Mouse (Mus musculus) MEL (cell line): ENCODE results near the gene Fbxl16. TPM values are rescaled to one million over a fixed set of nuclear protein-coding genes. Genes with fewer than 3 reads are reported as not detected.

Source experiments
- DNase-seq: peaks from one replicate; pipeline ENCODE4 v3.0.0; 2011; ENCODE audit warnings: low read depth, low spot score
- H3K27ac ChIP-seq: 2 replicates; pipeline ENCODE4 v1.5.1; 2012; ENCODE audit warnings: low read depth, mild to moderate bottlenecking, control low read depth, low read length, moderate library complexity; ENCODE audit not compliant: control insufficient read depth
- H3K27me3 ChIP-seq, 2 experiments: fragments of 150-350 bp in 1 of 2; sonication (generic) in 1 of 2; 2 replicates each; pipeline ENCODE4 v1.6.1; 2012; ENCODE audit warnings: low read length in 2 of 2, mild to moderate bottlenecking in 2 of 2, improper control_type of control experiment in 1 of 2, moderate library complexity in 1 of 2; ENCODE audit not compliant: insufficient read depth in 2 of 2, control insufficient read depth in 1 of 2
- H3K36me3 ChIP-seq, 2 experiments: 2 replicates each; pipeline ENCODE4 v1.6.1; 2012 to 2014; ENCODE audit warnings: low read length in 2 of 2, improper control_type of control experiment in 1 of 2, inconsistent platforms in 1 of 2, mild to moderate bottlenecking in 1 of 2; ENCODE audit not compliant: insufficient read depth in 2 of 2, control insufficient read depth in 1 of 2
- H3K4me1 ChIP-seq, 2 experiments: fragments of 150-350 bp in 1 of 2; sonication (generic) in 1 of 2; 2 replicates each; pipeline ENCODE4 v1.6.1; 2012; ENCODE audit warnings: low read length in 2 of 2, improper control_type of control experiment in 1 of 2, mild to moderate bottlenecking in 1 of 2; ENCODE audit not compliant: insufficient read depth in 2 of 2, control insufficient read depth in 1 of 2
- H3K4me3 ChIP-seq, 2 experiments: fragments of 150-350 bp in 1 of 2; sonication (generic) in 1 of 2; 2 replicates each; pipeline ENCODE4 v1.5.1; 2012; ENCODE audit warnings: low read depth in 2 of 2, low read length in 2 of 2, mild to moderate bottlenecking in 2 of 2, moderate library complexity in 2 of 2, control low read depth in 1 of 2, improper control_type of control experiment in 1 of 2; ENCODE audit not compliant: control insufficient read depth in 1 of 2, insufficient read depth in 1 of 2
- H3K79me2 ChIP-seq: 2 replicates; pipeline ENCODE4 v1.6.1; 2012; ENCODE audit warnings: mild to moderate bottlenecking, low read length, moderate library complexity; ENCODE audit not compliant: control insufficient read depth, poor library complexity, insufficient read depth
- H3K9ac ChIP-seq: 2 replicates; pipeline ENCODE4 v1.6.1; 2012; ENCODE audit warnings: low read depth, mild to moderate bottlenecking, control low read depth, low read length, moderate library complexity; ENCODE audit not compliant: control insufficient read depth, poor library complexity, severe bottlenecking
- H3K9me3 ChIP-seq: fragments of 150-350 bp; sonication (generic); replicated peaks from 2 replicates; pipeline ENCODE4 v1.6.1; 2012; ENCODE audit warnings: mild to moderate bottlenecking, low read length, improper control_type of control experiment, moderate library complexity; ENCODE audit not compliant: insufficient read depth
- BHLHE40 ChIP-seq: IDR thresholded peaks from 2 replicates; pipeline ENCODE4 v1.6.1; 2012; ENCODE audit warnings: low read depth, mild to moderate bottlenecking, inconsistent platforms, low read length, improper control_type of control experiment, borderline replicate concordance
- CHD1 ChIP-seq: IDR thresholded peaks from 2 replicates; pipeline ENCODE4 v1.6.1; 2012; ENCODE audit warnings: low read depth, mild to moderate bottlenecking, inconsistent platforms, low read length, improper control_type of control experiment
- CTCF ChIP-seq, 3 experiments: IDR thresholded peaks in 2 of 3; conservative IDR thresholded peaks in 1 of 3; 2 replicates each; pipeline ENCODE4 v1.5.1; 2011 to 2012; ENCODE audit warnings: low read length in 3 of 3, low read depth in 2 of 3, mild to moderate bottlenecking in 2 of 3, improper control_type of control experiment in 1 of 3, inconsistent platforms in 1 of 3, mixed read lengths in 1 of 3, moderate library complexity in 1 of 3; ENCODE audit not compliant: control insufficient read depth in 1 of 3, insufficient read depth in 1 of 3, poor library complexity in 1 of 3, severe bottlenecking in 1 of 3
- ELF1 ChIP-seq: IDR thresholded peaks from 2 replicates; pipeline ENCODE4 v1.6.1; 2014; ENCODE audit warnings: low read depth, mild to moderate bottlenecking, inconsistent platforms, low read length, improper control_type of control experiment, moderate library complexity
- EP300 ChIP-seq, 2 experiments: IDR thresholded peaks; 2 replicates each; pipeline ENCODE4 v1.6.1; 2011; ENCODE audit warnings: improper control_type of control experiment in 2 of 2, low read length in 2 of 2, low read depth in 1 of 2, mild to moderate bottlenecking in 1 of 2
- ETS1 ChIP-seq: IDR thresholded peaks from 2 replicates; pipeline ENCODE4 v1.6.1; 2012; ENCODE audit warnings: low read depth, mild to moderate bottlenecking, inconsistent platforms, low read length, improper control_type of control experiment, moderate library complexity
- GABPA ChIP-seq: IDR thresholded peaks from 2 replicates; pipeline ENCODE4 v1.6.1; 2012; ENCODE audit warnings: low read depth, mild to moderate bottlenecking, inconsistent platforms, low read length, improper control_type of control experiment, moderate library complexity
- HCFC1 ChIP-seq: IDR thresholded peaks from 2 replicates; pipeline ENCODE4 v1.6.1; 2012; ENCODE audit warnings: low read depth, mild to moderate bottlenecking, inconsistent platforms, low read length, improper control_type of control experiment, moderate library complexity
- JUND ChIP-seq: IDR thresholded peaks from 2 replicates; pipeline ENCODE4 v1.6.1; 2011; ENCODE audit warnings: low read depth, mild to moderate bottlenecking, improper control_type of control experiment, low read length
- KAT2A ChIP-seq: conservative IDR thresholded peaks from 2 replicates; pipeline ENCODE4 v1.6.1; 2012; ENCODE audit warnings: low read depth, low read length, improper control_type of control experiment, inconsistent platforms
- MAFK ChIP-seq: IDR thresholded peaks from 2 replicates; pipeline ENCODE4 v1.6.1; 2011; ENCODE audit warnings: low read depth, mild to moderate bottlenecking, low read length, improper control_type of control experiment, borderline replicate concordance
- MAX ChIP-seq: IDR thresholded peaks from 2 replicates; pipeline ENCODE4 v1.6.1; 2011; ENCODE audit warnings: low read length, improper control_type of control experiment
- MAZ ChIP-seq: IDR thresholded peaks from 2 replicates; pipeline ENCODE4 v1.6.1; 2012; ENCODE audit warnings: low read depth, mild to moderate bottlenecking, inconsistent platforms, low read length, improper control_type of control experiment
- NELFE ChIP-seq: IDR thresholded peaks from 2 replicates; pipeline ENCODE4 v1.6.1; 2011; ENCODE audit warnings: low read depth, low read length, improper control_type of control experiment
- NRF1 ChIP-seq: IDR thresholded peaks from 2 replicates; pipeline ENCODE4 v1.6.1; 2014; ENCODE audit warnings: low read depth, mild to moderate bottlenecking, inconsistent platforms, low read length, improper control_type of control experiment, moderate library complexity; ENCODE audit not compliant: poor library complexity, insufficient read depth, severe bottlenecking
- POLR2A ChIP-seq, 2 experiments: IDR thresholded peaks; 2 replicates each; pipeline ENCODE4 v1.6.1; 2011 to 2012; ENCODE audit warnings: low read length in 2 of 2, mild to moderate bottlenecking in 2 of 2, control low read depth in 1 of 2, improper control_type of control experiment in 1 of 2, low read depth in 1 of 2, moderate library complexity in 1 of 2; ENCODE audit not compliant: control insufficient read depth in 1 of 2, insufficient read depth in 1 of 2, poor library complexity in 1 of 2
- POLR2AphosphoS5 ChIP-seq: IDR thresholded peaks from 2 replicates; pipeline ENCODE4 v1.6.1; 2012; ENCODE audit warnings: low read depth, borderline replicate concordance, mild to moderate bottlenecking, inconsistent platforms, low read length, moderate library complexity, mixed read lengths
- RAD21 ChIP-seq: IDR thresholded peaks from 2 replicates; pipeline ENCODE4 v1.6.1; 2011; ENCODE audit warnings: mild to moderate bottlenecking, low read depth, low read length, improper control_type of control experiment
- RCOR1 ChIP-seq: IDR thresholded peaks from 2 replicates; pipeline ENCODE4 v1.6.1; 2012; ENCODE audit warnings: low read depth, mild to moderate bottlenecking, inconsistent platforms, low read length, improper control_type of control experiment
- SIN3A ChIP-seq: IDR thresholded peaks from 2 replicates; pipeline ENCODE4 v1.6.1; 2012; ENCODE audit warnings: low read length, improper control_type of control experiment, inconsistent platforms
- SMC3 ChIP-seq: IDR thresholded peaks from 2 replicates; pipeline ENCODE4 v1.6.1; 2011; ENCODE audit warnings: low read depth, low read length, improper control_type of control experiment
- TBP ChIP-seq: IDR thresholded peaks from 2 replicates; pipeline ENCODE4 v1.8.0; 2011; ENCODE audit warnings: low read depth, low read length, improper control_type of control experiment
- TCF12 ChIP-seq: IDR thresholded peaks from 2 replicates; pipeline ENCODE4 v1.6.1; 2014; ENCODE audit warnings: low read depth, mild to moderate bottlenecking, inconsistent platforms, low read length, improper control_type of control experiment, moderate library complexity
- UBTF ChIP-seq: IDR thresholded peaks from 2 replicates; pipeline ENCODE4 v1.6.1; 2012; ENCODE audit warnings: low read depth, mild to moderate bottlenecking, inconsistent platforms, low read length, improper control_type of control experiment, moderate library complexity, borderline replicate concordance; ENCODE audit not compliant: insufficient read depth
- USF2 ChIP-seq, 2 experiments: IDR thresholded peaks; 2 replicates each; pipeline ENCODE4 v1.6.1; 2011 to 2012; ENCODE audit warnings: improper control_type of control experiment in 2 of 2, low read length in 2 of 2, borderline replicate concordance in 1 of 2, inconsistent platforms in 1 of 2, low read depth in 1 of 2, mild to moderate bottlenecking in 1 of 2; ENCODE audit not compliant: insufficient read depth in 1 of 2
- ZC3H11A ChIP-seq: IDR thresholded peaks from 2 replicates; pipeline ENCODE4 v1.6.1; 2012; ENCODE audit warnings: low read depth, mild to moderate bottlenecking, inconsistent platforms, low read length, improper control_type of control experiment
- ZKSCAN1 ChIP-seq: IDR thresholded peaks from 2 replicates; pipeline ENCODE4 v1.6.1; 2012; ENCODE audit warnings: low read depth, mild to moderate bottlenecking, inconsistent platforms, low read length, improper control_type of control experiment, moderate library complexity
- ZMIZ1 ChIP-seq: IDR thresholded peaks from 2 replicates; pipeline ENCODE4 v1.6.1; 2012; ENCODE audit warnings: low read depth, mild to moderate bottlenecking, inconsistent platforms, low read length, improper control_type of control experiment, moderate library complexity
- polyA plus RNA-seq, 2 experiments: library from polyadenylated mRNA; stranded (reverse) in 1 of 2; unstranded in 1 of 2; fragments of >175 nt in 1 of 2; fragments of >200 nt in 1 of 2; gene quantifications; 2 replicates each; pipeline versions ENCODE4 v1.2.1 to v1.2.4; 2012; ENCODE audit warnings: low replicate concordance in 2 of 2, low read depth in 1 of 2; ENCODE audit not compliant: insufficient read length in 2 of 2, insufficient read depth in 1 of 2, missing spikeins in 1 of 2
- total RNA-seq: library from RNA; depleted of rRNA; stranded (reverse); fragments of 300-350 nt; gene quantifications from 2 replicates; pipeline ENCODE4 v1.2.3, GENCODE M21; 2012

The Fbxl16 gene
- total and polyA plus RNA-seq, 3 experiments: 0.11 TPM; not detected in 2

- peaks cover 0 to 5% of the 10 kb centered on the region in 2 experiments; a peak in 1 of 4 replicates for H3K36me3 ChIP-seq
- peak overlapping the region; percentile 97 for H3K27ac ChIP-seq
- H3K4me1 ChIP-seq: peaks cover 0 to 24% of the 10 kb centered on the region in 2 experiments; a peak in 2 of 4 replicates
Measured at GRCm38 (mm10) chr17:25791320-25791842, 17.5 kb upstream of the Fbxl16 start.

DNA sequence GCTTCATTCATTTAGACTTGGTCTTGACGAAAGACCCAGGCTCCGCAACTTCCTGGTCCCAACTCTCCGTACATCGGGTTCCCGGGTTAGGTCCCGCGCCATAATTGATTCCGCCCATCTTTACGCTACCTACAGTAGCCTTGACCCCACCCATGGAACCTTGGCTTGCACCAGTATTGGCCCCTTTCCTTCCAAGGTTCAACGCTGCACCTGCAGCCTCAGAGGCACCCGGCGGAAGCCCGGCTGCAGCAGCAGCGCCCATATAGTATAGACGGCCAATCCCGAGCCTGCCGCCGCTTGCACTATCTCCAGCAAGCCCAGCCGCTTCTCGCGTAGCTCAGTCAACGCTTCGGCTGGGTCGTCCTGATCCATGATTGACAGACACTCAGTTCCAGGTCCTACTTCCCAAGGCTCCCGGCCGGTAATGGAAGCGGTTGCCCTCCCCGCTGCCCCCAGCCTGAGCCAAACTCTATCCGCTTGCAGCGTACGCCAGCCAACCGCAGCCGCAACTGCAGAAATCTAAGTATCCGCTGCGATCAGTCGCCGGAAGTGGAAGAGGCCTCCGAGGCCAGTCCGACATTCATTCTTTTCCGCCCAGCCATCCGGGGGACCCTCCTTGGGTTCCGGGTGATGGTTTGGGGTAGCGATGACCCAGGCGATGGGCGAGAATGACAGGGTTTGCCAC lies 16.9 kb upstream of the Fbxl16 start:
- peak overlapping the region; percentile 67 to 84 for H3K4me3 ChIP-seq
- H3K9ac ChIP-seq: peak overlapping the region; percentile 87
- H3K36me3 ChIP-seq: peaks cover 0 to 5% of the 10 kb centered on the region in 2 experiments; a peak in 1 of 4 replicates
- H3K4me1 ChIP-seq: peaks cover 0 to 24% of the 10 kb centered on the region in 2 experiments; a peak in 2 of 4 replicates
- H3K27ac ChIP-seq: peak overlapping the region; percentile 97
- no peaks in the 10 kb centered on the region for H3K9me3 ChIP-seq
- no peaks in the 10 kb centered on the region for H3K27me3 ChIP-seq
- peak; percentile 95 for DNase-seq
- peaks cover 20% of the 10 kb centered on the region for H3K79me2 ChIP-seq
- TF ChIP-seq TCF12 (peak; percentile 64), SIN3A (peak; percentile 81), NELFE (peak; percentile 86), CHD1 (no peak; the same call in 1 of the 2 replicates), MAFK (no peak), KAT2A (no peak; the same call in 1 of the 2 replicates), JUND (no peak), HCFC1 (peak; percentile 92), ZMIZ1 (no peak; the same call in none of the 2 replicates), ETS1 (peak; percentile 49; the same call in 1 of the 2 replicates), POLR2AphosphoS5 (no peak; the same call in 1 of the 2 replicates), UBTF (0 out of 2 replicates have a peak, but pooled peaks have one; percentile 67), MAZ (peak; percentile 6; the same call in 1 of the 2 replicates), POLR2A (IDR thresholded peaks at IDR 0.05; ENCODE audit: control insufficient read depth in 1 of 2, insufficient read depth in 1 of 2, low read depth in 1 of 2, low read length in 2 of 2, poor library complexity in 1 of 2) (peak; percentile 55 to 82; a peak in 3 of 4 replicates), BHLHE40 (no peak), GABPA (no peak), EP300 (IDR thresholded peaks at IDR 0.05; ENCODE audit: low read depth in 1 of 2, low read length in 2 of 2) (peak in 1 of 2 experiments; percentile 36; a peak in 2 of 4 replicates), CTCF (IDR thresholded peaks at IDR 0.05 in 2 of 3, conservative IDR thresholded peaks at IDR 0.05 in 1 of 3; ENCODE audit: control insufficient read depth in 1 of 3, insufficient read depth in 1 of 3, low read depth in 2 of 3, low read length in 3 of 3, poor library complexity in 1 of 3, severe bottlenecking in 1 of 3) (no peak), TBP (peak; percentile 89), ELF1 (peak; percentile 80), ZKSCAN1 (no peak), USF2 (IDR thresholded peaks at IDR 0.05; ENCODE audit: borderline replicate concordance in 1 of 2, insufficient read depth in 1 of 2, low read depth in 1 of 2, low read length in 2 of 2) (no peak), RCOR1 (no peak), NRF1 (peak; percentile 32; the same call in 1 of the 2 replicates), ZC3H11A (no peak), RAD21 (no peak), MAX (no peak), SMC3 (no peak)

More at GRCm38 (mm10) chr17:25791320-25791842, 17.5 kb upstream of the Fbxl16 start:
- TF ChIP-seq ZMIZ1 (peak; percentile 13; the same call in 1 of the 2 replicates), RCOR1 (no peak; the same call in 1 of the 2 replicates)
- Histone ChIP-seq H3K9ac (peak overlapping the region; percentile 87), H3K9me3 (no peaks in the 10 kb centered on the region), H3K79me2 (peaks cover 16% of the 10 kb centered on the region), H3K27me3 (no peaks in the 10 kb centered on the region), H3K4me3 (peak overlapping the region; percentile 67 to 84)
- no peak for DNase-seq
